Mouse (Mus musculus) embryonic facial prominence, embryonic 11.5 days (tissue): ENCODE data around the gene Wwox. TPM values are rescaled to one million over a fixed set of nuclear protein-coding genes. Genes with fewer than 3 reads are reported as not detected.

Experiments used
- ATAC-seq: fragments of 200-750 bp; cut with Nextera tagmentation; replicated peaks from 2 replicates; pipeline ENCODE4 v1.8.0; 2017; ENCODE audit warnings: low read depth; ENCODE audit not compliant: insufficient number of reproducible peaks, low FRiP score, low TSS enrichment
- DNase-seq: peaks from one replicate; pipeline ENCODE4 v3.0.0-alpha.2; 2015; ENCODE audit warnings: low spot score
- H3K27ac ChIP-seq: fragments of 300-500 bp; sonication (generic); replicated peaks from 2 replicates; pipeline ENCODE4 v1.5.1; 2014; ENCODE audit warnings: mild to moderate bottlenecking, low read depth, low read length, control low read depth
- H3K27me3 ChIP-seq: fragments of 300-500 bp; sonication (generic); 2 replicates; pipeline ENCODE4 v1.6.1; 2014; ENCODE audit warnings: mild to moderate bottlenecking, low read length, moderate library complexity, mixed read lengths; ENCODE audit not compliant: control insufficient read depth, insufficient read depth
- H3K36me3 ChIP-seq: fragments of 300-500 bp; sonication (generic); replicated peaks from 2 replicates; pipeline ENCODE4 v1.6.1; 2014; ENCODE audit warnings: low read depth, mild to moderate bottlenecking, low read length, moderate library complexity, mixed read lengths; ENCODE audit not compliant: control insufficient read depth, insufficient read depth
- H3K4me1 ChIP-seq: fragments of 300-500 bp; sonication (generic); 2 replicates; pipeline ENCODE4 v1.6.1; 2014; ENCODE audit warnings: low read length, mixed read lengths; ENCODE audit not compliant: control insufficient read depth, insufficient read depth
- H3K4me2 ChIP-seq: fragments of 300-500 bp; sonication (generic); 2 replicates; pipeline ENCODE4 v1.6.1; 2014; ENCODE audit warnings: low read depth, mild to moderate bottlenecking, control low read depth, low read length, moderate library complexity
- H3K4me3 ChIP-seq: fragments of 300-500 bp; sonication (generic); 2 replicates; pipeline ENCODE4 v1.5.1; 2014; ENCODE audit warnings: low read depth, low read length, control low read depth
- H3K9ac ChIP-seq: fragments of 300-500 bp; sonication (generic); replicated peaks from 2 replicates; pipeline ENCODE4 v1.6.1; 2014; ENCODE audit warnings: mild to moderate bottlenecking, control low read depth, low read length
- H3K9me3 ChIP-seq: fragments of 300-500 bp; sonication (generic); replicated peaks from 2 replicates; pipeline ENCODE4 v1.6.1; 2016; ENCODE audit warnings: mild to moderate bottlenecking, low read length, inconsistent platforms, mixed read lengths; ENCODE audit not compliant: control insufficient read depth
- WGBS: fragments of 180-500 bp; shearing (Covaris S2); extraction: QIAGEN DNeasy Blood & Tissue Kit; methylation state at CpG from one replicate; pipeline ENCODE4 v1.1.7; 2014; 5-methylcytosine and 5-hydroxymethylcytosine counted together
- polyA plus RNA-seq: library from polyadenylated mRNA; unstranded; fragments of >200 nt; fragmentation: Nextera tagmentation; extraction: Ambion mirVana; gene quantifications from 2 replicates; pipeline ENCODE4 v1.2.1, GENCODE M21; 2014

Gene Wwox
- polyA plus RNA-seq, 1 experiment from 2014 or later: 7.2 TPM

- WGBS: 82% methylated on average over 4 of the region's 4 CpGs
- DNase-seq (no peak), ATAC-seq (no peak)
- Histone ChIP-seq H3K36me3 (no peaks in the 10 kb centered on the region), H3K4me2 (no peak overlapping the region), H3K27ac (no peak overlapping the region), H3K9ac (no peak overlapping the region), H3K27me3 (no peaks in the 10 kb centered on the region), H3K9me3 (no peaks in the 10 kb centered on the region), H3K4me1 (no peaks in the 10 kb centered on the region), H3K4me3 (no peak overlapping the region)
Measured at GRCm38 (mm10) chr8:114573014-114573746, 133.7 kb downstream of the Wwox start.

DNA sequence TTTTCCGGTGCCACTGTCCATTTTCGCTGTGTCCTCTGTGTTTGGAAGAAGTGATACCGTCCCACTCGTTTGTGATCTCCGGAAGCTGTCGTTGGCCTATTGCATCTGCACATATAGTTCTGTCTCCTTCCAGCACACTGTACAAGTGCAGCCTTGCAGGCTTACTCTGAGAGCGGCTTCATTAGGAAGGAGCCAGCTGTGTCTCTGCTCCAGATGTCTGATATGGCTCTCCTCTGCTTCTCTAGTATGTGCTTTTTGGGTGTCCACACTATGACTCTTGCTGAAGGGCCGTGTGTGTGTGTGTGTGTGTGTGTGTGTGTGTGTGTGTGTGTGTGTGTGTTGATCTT is 134.3 kb downstream of the Wwox start:
- Histone ChIP-seq H3K4me2 (no peak overlapping the region), H3K9me3 (no peaks in the 10 kb centered on the region), H3K9ac (no peak overlapping the region), H3K27me3 (no peaks in the 10 kb centered on the region), H3K36me3 (no peaks in the 10 kb centered on the region), H3K27ac (no peak overlapping the region), H3K4me1 (no peaks in the 10 kb centered on the region), H3K4me3 (no peak overlapping the region)
- no peak for ATAC-seq
- WGBS: 90% methylated on average over 8 of the region's 8 CpGs
- DNase-seq: no peak

DNA sequence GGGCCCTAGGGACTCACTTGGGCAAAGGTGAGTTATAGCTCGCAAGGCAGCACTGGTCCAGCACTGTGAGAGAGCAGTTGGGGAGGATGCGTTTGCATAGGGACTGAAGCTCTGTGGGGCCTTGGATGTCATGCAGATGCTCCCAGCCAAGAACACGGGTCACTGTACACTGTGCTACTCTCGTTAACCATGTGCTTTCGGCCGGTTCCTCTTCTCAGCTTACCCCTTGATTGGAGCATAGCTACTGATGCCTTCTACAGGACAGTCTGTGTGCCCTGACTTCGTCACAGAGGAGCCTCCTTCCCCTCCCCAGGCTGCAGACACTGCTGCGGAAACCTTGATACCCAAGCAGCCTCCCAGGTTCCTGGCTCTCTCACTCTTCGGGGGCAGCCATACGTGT is 139.8 kb downstream of the Wwox start:
- Histone ChIP-seq H3K9ac (no peak overlapping the region), H3K4me3 (no peak overlapping the region), H3K9me3 (no peaks in the 10 kb centered on the region), H3K4me1 (no peaks in the 10 kb centered on the region), H3K4me2 (no peak overlapping the region), H3K27ac (no peak overlapping the region), H3K36me3 (no peaks in the 10 kb centered on the region), H3K27me3 (no peaks in the 10 kb centered on the region)
- no peak for DNase-seq
- WGBS: 84% methylated on average over 10 of the region's 10 CpGs
- ATAC-seq: no peak

- DNase-seq (no peak), ATAC-seq (no peak)
- Histone ChIP-seq H3K27ac (no peak overlapping the region), H3K9ac (no peak overlapping the region), H3K4me1 (no peaks in the 10 kb centered on the region), H3K9me3 (no peaks in the 10 kb centered on the region), H3K36me3 (no peaks in the 10 kb centered on the region), H3K4me2 (no peak overlapping the region), H3K27me3 (no peaks in the 10 kb centered on the region), H3K4me3 (no peak overlapping the region)
- WGBS: 82% methylated on average over 1 of the region's 1 CpGs
Measured at GRCm38 (mm10) chr8:114580684-114581083, 141.2 kb downstream of the Wwox start.

GRCm38 (mm10) chr8:114590336-114590867 is 150.9 kb downstream of the Wwox start:
- Histone ChIP-seq H3K4me3 (no peak overlapping the region), H3K9ac (no peak overlapping the region), H3K27ac (no peak overlapping the region), H3K27me3 (no peaks in the 10 kb centered on the region), H3K4me2 (no peak overlapping the region), H3K36me3 (no peaks in the 10 kb centered on the region), H3K4me1 (no peaks in the 10 kb centered on the region), H3K9me3 (no peaks in the 10 kb centered on the region)
- 88% methylated on average over 12 of the region's 12 CpGs for WGBS
- ATAC-seq (no peak), DNase-seq (no peak)

DNA sequence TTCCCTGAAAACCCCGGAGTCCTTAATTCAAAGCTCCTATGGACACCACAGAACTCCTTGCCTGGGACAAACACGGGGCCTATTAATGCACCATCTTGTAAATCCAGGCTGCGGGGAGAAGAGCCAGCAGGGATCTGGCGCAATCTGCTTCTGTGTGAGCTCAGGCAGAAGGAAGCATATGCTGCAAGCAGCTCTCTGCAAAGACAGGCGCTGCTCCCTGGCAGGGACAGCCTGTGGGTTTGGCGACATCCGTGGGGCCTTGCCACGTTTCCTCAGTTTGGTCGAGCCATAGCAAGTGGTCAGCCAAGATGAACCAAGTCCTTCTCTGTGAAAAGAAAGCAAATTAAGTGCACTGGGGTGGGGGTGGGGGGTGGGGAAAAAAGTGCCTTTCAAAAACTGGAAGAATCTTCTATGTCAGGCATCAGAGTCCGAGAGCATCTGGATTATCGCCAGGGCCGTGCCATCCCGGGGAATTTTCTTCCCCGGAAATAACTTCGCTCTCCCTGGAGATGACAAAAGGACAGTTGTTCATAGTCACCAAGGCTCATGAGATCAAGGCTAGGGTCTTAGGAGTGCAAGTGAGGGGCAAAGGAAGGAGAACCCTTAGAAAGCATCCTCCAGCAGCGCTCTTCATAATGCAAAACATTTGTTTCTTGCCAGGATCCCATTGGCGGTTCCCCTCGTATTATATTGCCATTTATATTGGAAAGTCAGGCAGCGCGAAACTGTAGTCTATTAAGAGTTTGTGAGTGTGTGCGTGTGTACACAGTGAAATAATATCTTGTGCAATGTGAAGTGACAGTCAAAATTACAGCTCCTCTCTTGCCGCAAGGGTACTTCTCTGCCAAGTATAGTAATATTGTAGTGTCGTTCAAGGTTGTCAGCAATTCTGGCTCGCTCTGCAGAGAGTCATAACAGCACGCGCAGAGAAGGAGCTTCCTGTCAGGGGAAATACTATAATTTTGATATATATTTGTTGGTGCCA is 152.1 kb downstream of the Wwox start:
- Histone ChIP-seq H3K9me3 (no peaks in the 10 kb centered on the region), H3K4me3 (no peak overlapping the region), H3K4me1 (no peaks in the 10 kb centered on the region), H3K9ac (no peak overlapping the region), H3K27ac (no peak overlapping the region), H3K4me2 (no peak overlapping the region), H3K36me3 (no peaks in the 10 kb centered on the region), H3K27me3 (no peaks in the 10 kb centered on the region)
- ATAC-seq (no peak), DNase-seq (peak; percentile 43)
- 40% methylated on average over 26 of the region's 26 CpGs for WGBS

DNA sequence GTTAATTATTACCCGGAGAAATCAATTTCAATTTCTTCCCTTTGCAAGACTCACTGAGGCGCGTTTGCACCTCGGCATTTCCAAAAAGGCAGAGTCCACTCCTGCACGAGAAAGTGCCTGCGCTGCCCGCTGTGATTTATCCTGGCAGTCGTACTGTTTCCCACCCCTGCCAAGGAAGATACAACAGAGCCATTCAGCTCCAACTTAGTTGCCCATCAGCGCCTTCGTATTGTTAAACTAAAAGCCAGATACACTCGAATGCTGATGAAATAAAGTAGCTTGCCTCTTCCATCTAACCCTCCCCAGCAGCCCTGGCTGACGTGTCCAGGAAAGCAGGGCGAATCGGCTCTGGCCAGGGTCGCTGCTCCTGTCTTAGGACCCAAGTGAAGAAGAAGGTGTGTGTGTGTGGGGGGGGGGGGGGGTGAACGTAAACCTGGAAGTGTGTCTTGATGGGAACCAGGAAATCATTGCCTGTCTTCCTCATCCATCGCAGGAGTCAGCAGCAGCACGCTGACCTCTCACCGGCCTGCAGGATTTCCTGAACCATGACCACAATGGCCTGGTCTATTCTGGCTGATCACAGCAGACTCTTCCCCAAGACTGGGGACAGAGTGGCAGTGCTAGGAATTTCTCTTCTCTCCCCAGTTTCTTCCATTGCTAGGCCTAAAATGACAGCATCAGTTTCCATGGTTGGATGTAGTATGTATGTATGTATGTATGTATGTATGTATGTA is 154.1 kb downstream of the Wwox start:
- Histone ChIP-seq H3K36me3 (no peaks in the 10 kb centered on the region), H3K27me3 (no peaks in the 10 kb centered on the region), H3K4me1 (no peaks in the 10 kb centered on the region), H3K27ac (no peak overlapping the region), H3K9me3 (no peaks in the 10 kb centered on the region), H3K9ac (no peak overlapping the region), H3K4me2 (no peak overlapping the region), H3K4me3 (no peak overlapping the region)
- ATAC-seq (no peak), DNase-seq (no peak)
- WGBS: 58% methylated on average over 19 of the region's 19 CpGs
